Mouse (Mus musculus) liver, postnatal 0 days (tissue): Measurements from ENCODE around the gene Ndufb4.
A peak's percentile ranks its signal among the peaks of the same experiment; 100 is the strongest.

Source experiments
- CTCF ChIP-seq: sonication (generic); IDR thresholded peaks from 2 replicates; pipeline ENCODE4 v1.5.1; 2016; ENCODE audit warnings: antibody characterized with exemption, low read depth
- EP300 ChIP-seq: IDR thresholded peaks from 2 replicates; pipeline ENCODE4 v1.6.1; 2016; ENCODE audit warnings: antibody characterized with exemption, low read depth, mild to moderate bottlenecking

- TF ChIP-seq CTCF, result peak; percentile 78
- TF ChIP-seq EP300, result no peak
Observed at GRCm38 (mm10) chr16:37682309-37682975, 28.2 kb upstream of the Ndufb4 start.
